Mouse (Mus musculus) intestine, embryonic 16.5 days (tissue): Measurements from ENCODE around the gene Mep1a. TPM values are rescaled to one million over a fixed set of nuclear protein-coding genes. Genes with fewer than 3 reads are reported as not detected.
A peak's percentile ranks its signal among the peaks of the same experiment; 100 is the strongest.

ENCODE experiments used
- ATAC-seq: fragments of 200-750 bp; cut with Nextera tagmentation; 2 replicates; pipeline ENCODE4 v1.8.0; 2017; ENCODE audit warnings: moderate TSS enrichment, moderate library complexity
- H3K27ac ChIP-seq: fragments of 300-500 bp; sonication (generic); 2 replicates; pipeline ENCODE4 v1.5.1; 2014; ENCODE audit warnings: mild to moderate bottlenecking, low read length
- H3K27me3 ChIP-seq: fragments of 300-500 bp; sonication (generic); replicated peaks from 2 replicates; pipeline ENCODE4 v1.6.1; 2014; ENCODE audit warnings: low read length, control low read depth, mixed read lengths; ENCODE audit not compliant: control insufficient read depth, insufficient read depth
- H3K36me3 ChIP-seq: fragments of 300-500 bp; sonication (generic); 2 replicates; pipeline ENCODE4 v1.6.1; 2014; ENCODE audit warnings: low read length, control low read depth; ENCODE audit not compliant: control insufficient read depth, insufficient read depth
- H3K4me1 ChIP-seq: fragments of 300-500 bp; sonication (generic); 2 replicates; pipeline ENCODE4 v1.6.1; 2014; ENCODE audit warnings: low read length, control low read depth, mixed read lengths; ENCODE audit not compliant: control insufficient read depth, insufficient read depth
- H3K4me2 ChIP-seq: fragments of 300-500 bp; sonication (generic); 2 replicates; pipeline ENCODE4 v1.6.1; 2014; ENCODE audit warnings: low read depth, low read length, control low read depth
- H3K4me3 ChIP-seq: fragments of 300-500 bp; sonication (generic); 2 replicates; pipeline ENCODE4 v1.5.1; 2014; ENCODE audit warnings: mild to moderate bottlenecking, low read length
- H3K9ac ChIP-seq: fragments of 300-500 bp; sonication (generic); 2 replicates; pipeline ENCODE4 v1.6.1; 2014; ENCODE audit warnings: low read depth, low read length
- H3K9me3 ChIP-seq: fragments of 300-500 bp; sonication (generic); 2 replicates; pipeline ENCODE4 v1.6.1; 2016; ENCODE audit warnings: low read length, control low read depth; ENCODE audit not compliant: control insufficient read depth
- WGBS: fragments of 180-500 bp; shearing (Covaris S2); extraction: QIAGEN DNeasy Blood & Tissue Kit; methylation state at CpG from one replicate; pipeline ENCODE4 v1.1.7; 2014; 5-methylcytosine and 5-hydroxymethylcytosine counted together
- polyA plus RNA-seq: library from polyadenylated mRNA; unstranded; fragments of >200 nt; fragmentation: Nextera tagmentation; extraction: Ambion mirVana; gene quantifications from 2 replicates; pipeline ENCODE4 v1.2.1, GENCODE M21; 2015

Gene Mep1a
- polyA plus RNA-seq, 1 experiment from 2014 or later: 51.0 TPM

- no peaks in the 10 kb centered on the region for H3K36me3 ChIP-seq
- no peak overlapping the region for H3K27ac ChIP-seq
- no peaks in the 10 kb centered on the region for H3K9me3 ChIP-seq
- H3K4me3 ChIP-seq: no peak overlapping the region
- H3K4me2 ChIP-seq: no peak overlapping the region
- H3K9ac ChIP-seq: no peak overlapping the region
- peaks cover 4% of the 10 kb centered on the region; the same call in 1 of the 2 replicates for H3K4me1 ChIP-seq
- peak; percentile 4; the same call in 1 of the 2 replicates for ATAC-seq
- WGBS: 75% methylated on average over 12 of the region's 12 CpGs
- H3K27me3 ChIP-seq: no peaks in the 10 kb centered on the region
These were observed 42.8 kb downstream of the Mep1a start for GRCm38 (mm10) chr17:43459737-43460230.

GRCm38 (mm10) chr17:43458598-43458997 lies 44.0 kb downstream of the Mep1a start:
- Histone ChIP-seq H3K27ac (no peak overlapping the region), H3K4me3 (no peak overlapping the region), H3K9me3 (no peaks in the 10 kb centered on the region), H3K9ac (no peak overlapping the region), H3K27me3 (no peaks in the 10 kb centered on the region), H3K4me1 (peaks cover 4% of the 10 kb centered on the region; the same call in 1 of the 2 replicates), H3K36me3 (no peaks in the 10 kb centered on the region), H3K4me2 (no peak overlapping the region)
- ATAC-seq: peak; percentile 54; the same call in 1 of the 2 replicates
- WGBS: 14% methylated on average over 9 of the region's 9 CpGs

- H3K4me3 ChIP-seq: no peak overlapping the region
- WGBS: 47% methylated on average over 1 of the region's 1 CpGs
- H3K27me3 ChIP-seq: no peaks in the 10 kb centered on the region
- peak; percentile 93 for ATAC-seq
- no peak overlapping the region for H3K9ac ChIP-seq
- H3K36me3 ChIP-seq: no peaks in the 10 kb centered on the region
- no peaks in the 10 kb centered on the region for H3K4me1 ChIP-seq
- H3K9me3 ChIP-seq: no peaks in the 10 kb centered on the region
- H3K27ac ChIP-seq: no peak overlapping the region
- no peak overlapping the region for H3K4me2 ChIP-seq
These were observed 51.4 kb downstream of the Mep1a start for GRCm38 (mm10) chr17:43451216-43451615.

GRCm38 (mm10) chr17:43434485-43434884 lies 68.1 kb downstream of the Mep1a start:
- no peak overlapping the region for H3K4me3 ChIP-seq
- ATAC-seq: no peak
- H3K27ac ChIP-seq: no peak overlapping the region
- H3K27me3 ChIP-seq: no peaks in the 10 kb centered on the region
- no peaks in the 10 kb centered on the region for H3K4me1 ChIP-seq
- no peak overlapping the region for H3K4me2 ChIP-seq
- no peaks in the 10 kb centered on the region for H3K36me3 ChIP-seq
- H3K9ac ChIP-seq: no peak overlapping the region
- WGBS: 75% methylated on average over 8 of the region's 8 CpGs
- no peaks in the 10 kb centered on the region for H3K9me3 ChIP-seq

GRCm38 (mm10) chr17:43431692-43432091 lies 70.9 kb downstream of the Mep1a start:
- no peaks in the 10 kb centered on the region for H3K36me3 ChIP-seq
- H3K9me3 ChIP-seq: no peaks in the 10 kb centered on the region
- WGBS: 53% methylated on average over 5 of the region's 5 CpGs
- ATAC-seq: no peak
- no peaks in the 10 kb centered on the region for H3K4me1 ChIP-seq
- H3K9ac ChIP-seq: no peak overlapping the region
- no peak overlapping the region for H3K27ac ChIP-seq
- no peak overlapping the region for H3K4me2 ChIP-seq
- H3K27me3 ChIP-seq: no peaks in the 10 kb centered on the region
- no peak overlapping the region for H3K4me3 ChIP-seq

Other genes with a start within 250 kb of the Mep1a start
- 0.12 and 0.24 TPM in 2 replicates for gene Adgrf1, start 232.5 kb downstream of the Mep1a start, polyA plus RNA-seq
- gene Adgrf5, start 142.4 kb downstream of the Mep1a start, polyA plus RNA-seq: 10.3 and 10.6 TPM in 2 replicates
- gene Ankrd66, start 40.8 kb upstream of the Mep1a start, polyA plus RNA-seq: 0.21 TPM in 1 of 2 replicates, not detected in the other
- gene Pla2g7, start 65.3 kb upstream of the Mep1a start, polyA plus RNA-seq: 14.0 and 14.2 TPM in 2 replicates
- gene Tdrd6, start 127.5 kb upstream of the Mep1a start, polyA plus RNA-seq: 1.2 and 2.0 TPM in 2 replicates
- 9.6 and 10.4 TPM in 2 replicates for gene Slc25a27, start 164.4 kb upstream of the Mep1a start, polyA plus RNA-seq
- gene Cyp39a1, start 164.6 kb upstream of the Mep1a start, polyA plus RNA-seq: 13.2 and 15.1 TPM in 2 replicates